Mouse (Mus musculus): ENCODE measurements around the gene Tbcc.
A peak's percentile ranks its signal among the peaks of the same experiment; 100 is the strongest.
"Not testable (repeated sequence)": the region's sequence is repeated elsewhere in the genome, so short reads cannot be mapped to it uniquely, and the experiment has no call there.

Tbcc gene

GRCm38 (mm10) chr17:46890116-46890815 is at the start of gene Tbcc:
TSS of gene Tbcc (plus strand) at chr17:46890684.
- peak; percentile 95 to 97 for DNase-seq (ENCODE audit: low spot score in 2 of 2)

- no peak for DNase-seq (ENCODE audit: low spot score in 2 of 2)
Observed at GRCm38 (mm10) chr17:46843022-46843421, 47.5 kb upstream of the Tbcc start.

- no peak for DNase-seq (ENCODE audit: low spot score in 2 of 2)
Observed at GRCm38 (mm10) chr17:46843716-46844115, 46.8 kb upstream of the Tbcc start.

GRCm38 (mm10) chr17:46844811-46845210 is 45.7 kb upstream of the Tbcc start:
- no peak for DNase-seq (ENCODE audit: low spot score in 2 of 2)

GRCm38 (mm10) chr17:46845262-46845661 is 45.2 kb upstream of the Tbcc start:
- no peak for DNase-seq (ENCODE audit: low spot score in 2 of 2)

GRCm38 (mm10) chr17:46846573-46846972 is 43.9 kb upstream of the Tbcc start:
- DNase-seq (ENCODE audit: low spot score in 2 of 2): not testable (repeated sequence)

GRCm38 (mm10) chr17:46847206-46847605 is 43.3 kb upstream of the Tbcc start:
- no peak for DNase-seq (ENCODE audit: low spot score in 2 of 2)

- DNase-seq (ENCODE audit: low spot score in 2 of 2): no peak
Observed at GRCm38 (mm10) chr17:46852725-46853124, 37.8 kb upstream of the Tbcc start.

- DNase-seq (ENCODE audit: low spot score in 2 of 2): peak in 1 of 2 experiments; percentile 49
Observed at GRCm38 (mm10) chr17:46853281-46853680, 37.2 kb upstream of the Tbcc start.

- DNase-seq (ENCODE audit: low spot score in 2 of 2): no peak
Observed at GRCm38 (mm10) chr17:46854096-46854495, 36.4 kb upstream of the Tbcc start.

GRCm38 (mm10) chr17:46854640-46855110 is 35.8 kb upstream of the Tbcc start:
- no peak for DNase-seq (ENCODE audit: low spot score in 2 of 2)

- DNase-seq (ENCODE audit: low spot score in 2 of 2): no peak
Observed at GRCm38 (mm10) chr17:46855328-46856106, 35.0 kb upstream of the Tbcc start.

GRCm38 (mm10) chr17:46856107-46856388 is 34.4 kb upstream of the Tbcc start:
- DNase-seq (ENCODE audit: low spot score in 2 of 2): no peak

- peak; percentile 79 to 85 for DNase-seq (ENCODE audit: low spot score in 2 of 2)
Observed at GRCm38 (mm10) chr17:46856471-46857360, 33.8 kb upstream of the Tbcc start.

GRCm38 (mm10) chr17:46857361-46857902 is 33.1 kb upstream of the Tbcc start:
- peak; percentile 81 to 86 for DNase-seq (ENCODE audit: low spot score in 2 of 2)

GRCm38 (mm10) chr17:46857903-46858748 is 32.4 kb upstream of the Tbcc start, which contains the start of gene Bicral:
TSS of gene Bicral (minus strand) at chr17:46858482.
- peak; percentile 70 to 71 for DNase-seq (ENCODE audit: low spot score in 2 of 2)

- no peak for DNase-seq (ENCODE audit: low spot score in 2 of 2)
Observed at GRCm38 (mm10) chr17:46858749-46859444, 31.6 kb upstream of the Tbcc start.

- DNase-seq (ENCODE audit: low spot score in 2 of 2): no peak
Observed at GRCm38 (mm10) chr17:46860120-46860519, 30.4 kb upstream of the Tbcc start.

- DNase-seq (ENCODE audit: low spot score in 2 of 2): no peak
Observed at GRCm38 (mm10) chr17:46864566-46865195, 25.8 kb upstream of the Tbcc start.

GRCm38 (mm10) chr17:46866836-46867235 is 23.6 kb upstream of the Tbcc start:
- no peak for DNase-seq (ENCODE audit: low spot score in 2 of 2)

All from urinary bladder, postnatal 4 days (tissue).